Mouse (Mus musculus) gastrocnemius, postnatal 4 days (tissue): ENCODE results near the gene Scgb2b11. TPM values are rescaled to one million over a fixed set of nuclear protein-coding genes. Genes with fewer than 3 reads are reported as not detected.
"Not testable (repeated sequence)": the region's sequence is repeated elsewhere in the genome, so short reads cannot be mapped to it uniquely, and the experiment has no call there.

ENCODE experiments used
- DNase-seq, 2 experiments: peaks; one replicate each; pipeline ENCODE4 v3.0.0; 2021 to 2022; ENCODE audit warnings: low spot score in 2 of 2, mixed read lengths in 2 of 2
- long read RNA-seq, 2 experiments: library from polyadenylated mRNA; stranded (forward); transcript quantifications; one replicate each; pipeline ENCODE4 v2.0.0; 2021
- total RNA-seq, 2 experiments: library from RNA; stranded (reverse); gene quantifications; 2 replicates each; pipeline ENCODE4 v1.2.3; 2021

Scgb2b11 gene
- not detected for total RNA-seq
- long read RNA-seq, experiment 1, result 0 reads
- long read RNA-seq, experiment 2, result 0 reads

- not testable (repeated sequence) for DNase-seq
Observed at GRCm38 (mm10) chr7:32211045-32211444, at the start of gene Scgb2b11. TSS of gene Scgb2b11 (minus strand) at chr7:32211145.

- DNase-seq, result not testable (repeated sequence)
Observed at GRCm38 (mm10) chr7:32222540-32222939, 11.6 kb upstream of the Scgb2b11 start, which contains the start of gene Scgb1b11. TSS of gene Scgb1b11 (plus strand) at chr7:32222840.

Other genes with a start within 250 kb of the Scgb2b11 start
- not detected for gene Scgb1b10, start 110.3 kb downstream of the Scgb2b11 start, total RNA-seq
- gene Scgb1b11, start 11.7 kb upstream of the Scgb2b11 start, total RNA-seq, result not detected
- gene Scgb2b12, start 116.1 kb upstream of the Scgb2b11 start, total RNA-seq, result not detected
- not detected for gene Scgb1b12, start 123.0 kb upstream of the Scgb2b11 start, total RNA-seq
- gene Scgb1b29, start 230.4 kb upstream of the Scgb2b11 start, total RNA-seq, result not detected